Mouse (Mus musculus) G1E (cell line): Measurements from ENCODE around the gene Ank. TPM values are rescaled to one million over a fixed set of nuclear protein-coding genes. Genes with fewer than 3 reads are reported as not detected.

Experiments
- ATAC-seq: 2 replicates; pipeline ENCODE4 v1.8.0; 2016; ENCODE audit warnings: mild to moderate bottlenecking; ENCODE audit not compliant: insufficient number of reproducible peaks, poor library complexity, low FRiP score, severe bottlenecking; ENCODE audit errors: extremely low read depth
- DNase-seq: peaks from one replicate; pipeline ENCODE4 v3.0.0; 2012; ENCODE audit warnings: low spot score
- H3K27me3 ChIP-seq: 2 replicates; pipeline ENCODE4 v1.6.1; 2012; ENCODE audit warnings: mild to moderate bottlenecking, low read length, inconsistent platforms; ENCODE audit not compliant: insufficient read depth
- H3K36me3 ChIP-seq: replicated peaks from 2 replicates; pipeline ENCODE3; 2012; ENCODE audit warnings: mild to moderate bottlenecking, inconsistent platforms
- H3K4me1 ChIP-seq: 2 replicates; pipeline ENCODE4 v1.6.1; 2012; ENCODE audit warnings: low read depth, low read length, inconsistent platforms, mixed read lengths; ENCODE audit not compliant: insufficient read depth
- H3K4me3 ChIP-seq: 2 replicates; pipeline ENCODE4 v1.5.1; 2012; ENCODE audit warnings: low read depth, mild to moderate bottlenecking, inconsistent platforms, low read length, moderate library complexity, mixed read lengths
- H3K9me3 ChIP-seq: replicated peaks from 2 replicates; pipeline ENCODE4 v1.6.1; 2012; ENCODE audit warnings: inconsistent platforms
- CTCF ChIP-seq: IDR thresholded peaks from 2 replicates; pipeline ENCODE4 v1.5.1; 2012; ENCODE audit warnings: low read depth, low read length, inconsistent platforms, mixed read lengths
- GATA1 ChIP-seq: IDR thresholded peaks from 2 replicates; pipeline ENCODE4 v1.6.1; 2012; ENCODE audit warnings: borderline replicate concordance, low read length, inconsistent platforms, mixed read lengths
- GATA2 ChIP-seq: IDR thresholded peaks from 2 replicates; pipeline ENCODE4 v1.6.1; 2012; ENCODE audit warnings: low read depth, low read length, inconsistent platforms, borderline replicate concordance
- POLR2AphosphoS5 ChIP-seq: IDR thresholded peaks from 2 replicates; pipeline ENCODE4 v1.6.1; 2012; ENCODE audit warnings: low read depth, low read length, inconsistent platforms; ENCODE audit not compliant: insufficient replicate concordance
- TAL1 ChIP-seq: conservative IDR thresholded peaks from 2 replicates; pipeline ENCODE4 v1.6.1; 2012; ENCODE audit warnings: low read depth, low read length, inconsistent platforms, mixed read lengths
- polyA plus RNA-seq: library from polyadenylated mRNA; stranded (reverse); fragments of >175 nt; gene quantifications from 2 replicates; pipeline ENCODE4 v1.2.3, GENCODE M21; 2012
- total RNA-seq, 2 experiments: library from RNA; stranded (forward) in 1 of 2; stranded (reverse) in 1 of 2; fragments of 200-1000 nt in 1 of 2; fragments of >200 nt in 1 of 2; fragmentation: Nextera tagmentation in 1 of 2; gene quantifications; 2 replicates each; pipeline ENCODE4 v1.2.3; 2014 to 2017

The Ank gene
- total and polyA plus RNA-seq, 3 experiments = 37.0 to 145 (median 39.2) TPM

- Histone ChIP-seq H3K27me3 (no peaks in the 10 kb centered on the region), H3K36me3 (peaks cover 54% of the 10 kb centered on the region), H3K4me3 (no peak overlapping the region), H3K4me1 (peaks cover 65% of the 10 kb centered on the region), H3K9me3 (no peaks in the 10 kb centered on the region)
- TF ChIP-seq TAL1 (no peak), GATA2 (no peak), CTCF (no peak), POLR2AphosphoS5 (no peak), GATA1 (no peak)
- DNase-seq = no peak
- ATAC-seq = no peak
Measured at GRCm38 (mm10) chr15:27483183-27483582, 16.7 kb downstream of the Ank start.

- DNase-seq = no peak
- Histone ChIP-seq H3K36me3 (peaks cover 65% of the 10 kb centered on the region), H3K27me3 (no peaks in the 10 kb centered on the region), H3K9me3 (no peaks in the 10 kb centered on the region), H3K4me1 (peaks cover 71% of the 10 kb centered on the region), H3K4me3 (no peak overlapping the region)
- no peak for ATAC-seq
- TF ChIP-seq CTCF (no peak), GATA1 (no peak), GATA2 (no peak), TAL1 (no peak), POLR2AphosphoS5 (no peak)
Measured at GRCm38 (mm10) chr15:27485567-27486278, 19.2 kb downstream of the Ank start.

- DNase-seq = no peak
- no peaks in the 10 kb centered on the region for H3K9me3 ChIP-seq
- H3K36me3 ChIP-seq = peaks cover 63% of the 10 kb centered on the region
- no peak overlapping the region for H3K4me3 ChIP-seq
- H3K4me1 ChIP-seq = peaks cover 74% of the 10 kb centered on the region
- TF ChIP-seq GATA1 = no peak
- TF ChIP-seq POLR2AphosphoS5 = no peak
- no peak for TF ChIP-seq GATA2
- TF ChIP-seq CTCF = no peak
- TF ChIP-seq TAL1 = no peak
- no peaks in the 10 kb centered on the region for H3K27me3 ChIP-seq
- no peak; the same call in 1 of the 2 replicates for ATAC-seq
Measured at GRCm38 (mm10) chr15:27486279-27486618, 19.8 kb downstream of the Ank start.

GRCm38 (mm10) chr15:27487059-27487458 lies 20.6 kb downstream of the Ank start:
- DNase-seq (no peak), ATAC-seq (no peak)
- Histone ChIP-seq H3K27me3 (no peaks in the 10 kb centered on the region), H3K9me3 (no peaks in the 10 kb centered on the region), H3K4me3 (no peak overlapping the region), H3K36me3 (peaks cover 56% of the 10 kb centered on the region), H3K4me1 (peaks cover 76% of the 10 kb centered on the region)
- TF ChIP-seq CTCF (no peak), GATA1 (no peak), TAL1 (no peak), POLR2AphosphoS5 (no peak), GATA2 (no peak)

- TF ChIP-seq POLR2AphosphoS5 = no peak
- TF ChIP-seq TAL1 = no peak
- TF ChIP-seq GATA2 = no peak
- no peak for TF ChIP-seq CTCF
- no peak for TF ChIP-seq GATA1
- peaks cover 83% of the 10 kb centered on the region for H3K4me1 ChIP-seq
- H3K36me3 ChIP-seq = peaks cover 57% of the 10 kb centered on the region
- no peaks in the 10 kb centered on the region for H3K9me3 ChIP-seq
- H3K4me3 ChIP-seq = no peak overlapping the region
- DNase-seq (no peak), ATAC-seq (no peak)
- H3K27me3 ChIP-seq = no peaks in the 10 kb centered on the region
Measured at GRCm38 (mm10) chr15:27488042-27488441, 21.6 kb downstream of the Ank start.

GRCm38 (mm10) chr15:27490676-27491075 lies 24.2 kb downstream of the Ank start:
- H3K27me3 ChIP-seq = no peaks in the 10 kb centered on the region
- no peaks in the 10 kb centered on the region for H3K9me3 ChIP-seq
- DNase-seq (no peak), ATAC-seq (no peak)
- peaks cover 66% of the 10 kb centered on the region for H3K36me3 ChIP-seq
- H3K4me3 ChIP-seq = no peak overlapping the region
- H3K4me1 ChIP-seq = peaks cover 98% of the 10 kb centered on the region
- TF ChIP-seq GATA2 = no peak
- no peak for TF ChIP-seq TAL1
- TF ChIP-seq POLR2AphosphoS5 = no peak
- TF ChIP-seq GATA1 = no peak
- no peak for TF ChIP-seq CTCF
